In genomic region chr6:36810448-36810847, GRCm38 (mm10) we compare ENCODE assay signal across 10 mouse cellular contexts. TPM values are rescaled to one million over a fixed set of nuclear protein-coding genes. Genes with fewer than 3 reads are reported as not detected.
DNase-seq lines count a peak whose midpoint lies in the region; ATAC-seq and TF ChIP-seq lines count a peak whose summit lies in the region.
"Had no signal": no experiment of that assay in that cellular context is flagged by ENCODE, and none has a peak within 500 bp of the region (broad histone marks: within the 10 kb centered on the region; RNA-seq: fewer than 3 reads in every experiment).

No protein-coding gene starts in this region.

- peak overlapping the region; percentile 74 for H3K4me3 ChIP-seq in heart, embryonic 13.5 days
- H3K4me3 ChIP-seq in cortical plate, adult 2 months (ENCODE audit: insufficient read depth, low read length), result peak overlapping the region; percentile 65; the same call in 1 of the 2 replicates
- peak overlapping the region; percentile 61 for H3K4me3 ChIP-seq in hindbrain, embryonic 11.5 days (ENCODE audit: low read depth, low read length)
- peak overlapping the region; percentile 52 for H3K4me3 ChIP-seq in midbrain, embryonic 13.5 days (replicated peaks)

- TF ChIP-seq POLR2A in cortical plate, adult 2 months (IDR thresholded peaks at IDR 0.05; ENCODE audit: extremely low read depth, insufficient read depth, low read length), result no peak

- H3K36me3 ChIP-seq in heart, embryonic 13.5 days, result peaks cover 10% of the 10 kb centered on the region
- no peaks in the 10 kb centered on the region for H3K36me3 ChIP-seq in hindbrain, embryonic 11.5 days (ENCODE audit: control insufficient read depth, insufficient read depth, low read length)
- H3K36me3 ChIP-seq in midbrain, embryonic 13.5 days, result peaks cover 5% of the 10 kb centered on the region

- H3K9ac ChIP-seq in heart, embryonic 13.5 days, result peak overlapping the region; percentile 89
- peak overlapping the region; percentile 76 for H3K9ac ChIP-seq in hindbrain, embryonic 11.5 days (ENCODE audit: low read depth, low read length)
- H3K9ac ChIP-seq in midbrain, embryonic 13.5 days (replicated peaks), result peak overlapping the region; percentile 76

- peak overlapping the region; percentile 89 for H3K27ac ChIP-seq in heart, embryonic 13.5 days (replicated peaks)
- peak overlapping the region; percentile 67 for H3K27ac ChIP-seq in cortical plate, adult 2 months (ENCODE audit: insufficient read depth, low read length)
- peak overlapping the region; percentile 85; the same call in 1 of the 2 replicates for H3K27ac ChIP-seq in hindbrain, embryonic 11.5 days (ENCODE audit: low read depth, low read length)
- peak overlapping the region; percentile 87 for H3K27ac ChIP-seq in midbrain, embryonic 13.5 days

- DNase-seq in heart, postnatal 14 days, result no peak
- DNase-seq in hindbrain, embryonic 11.5 days (ENCODE audit: low spot score), result no peak
- DNase-seq in spleen, postnatal 4 days (ENCODE audit: low spot score in 2 of 2), result no peak
- DNase-seq in cerebellum, adult 11 months, result no peak
- DNase-seq in T-cell, adult 2 months (ENCODE audit: low spot score), result no peak
- DNase-seq: lung, postnatal 36 days had no signal

- TF ChIP-seq CTCF in cortical plate, adult 2 months (IDR thresholded peaks at IDR 0.05; ENCODE audit: extremely low read depth, insufficient read depth, low read length), result no peak

- ATAC-seq in heart, embryonic 13.5 days (ENCODE audit: extremely low read depth, insufficient number of reproducible peaks, low FRiP score, low TSS enrichment), result no peak
- peak; percentile 56; the same call in 1 of the 2 replicates for ATAC-seq in hindbrain, embryonic 11.5 days (ENCODE audit: low FRiP score)
- ATAC-seq in midbrain, embryonic 13.5 days, result peak; percentile 57
- ATAC-seq: CD4-positive, CD25-positive, alpha-beta regulatory T cell, adult 4 months had no signal

- peaks cover 24% of the 10 kb centered on the region for H3K4me1 ChIP-seq in heart, embryonic 13.5 days
- peaks cover 2% of the 10 kb centered on the region; the same call in 1 of the 2 replicates for H3K4me1 ChIP-seq in cortical plate, adult 2 months (ENCODE audit: control insufficient read depth, insufficient read depth, low read length)
- peaks cover 3% of the 10 kb centered on the region; the same call in 1 of the 2 replicates for H3K4me1 ChIP-seq in hindbrain, embryonic 11.5 days (replicated peaks; ENCODE audit: control insufficient read depth, insufficient read depth, low read length)
- H3K4me1 ChIP-seq in midbrain, embryonic 13.5 days (replicated peaks), result peaks cover 42% of the 10 kb centered on the region

- H3K27me3 ChIP-seq in heart, embryonic 13.5 days (replicated peaks), result no peaks in the 10 kb centered on the region
- H3K27me3 ChIP-seq in hindbrain, embryonic 11.5 days (ENCODE audit: control insufficient read depth, insufficient read depth, low read length), result peaks cover 2% of the 10 kb centered on the region; the same call in 1 of the 2 replicates
- peaks cover 9% of the 10 kb centered on the region; the same call in 1 of the 2 replicates for H3K27me3 ChIP-seq in midbrain, embryonic 13.5 days

- H3K9me3 ChIP-seq in heart, embryonic 13.5 days, result no peaks in the 10 kb centered on the region
- no peaks in the 10 kb centered on the region for H3K9me3 ChIP-seq in hindbrain, embryonic 11.5 days (ENCODE audit: control insufficient read depth, low read length)
- H3K9me3 ChIP-seq in midbrain, embryonic 13.5 days, result no peaks in the 10 kb centered on the region

- WGBS in heart, embryonic 13.5 days, result 18% methylated on average over 5 of the region's 5 CpGs
- WGBS in hindbrain, embryonic 11.5 days, result 7% methylated on average over 5 of the region's 5 CpGs
- 4% methylated on average over 5 of the region's 5 CpGs for WGBS in midbrain, embryonic 13.5 days

- H3K4me2 ChIP-seq in heart, embryonic 13.5 days, result peak overlapping the region; percentile 82
- peak overlapping the region; percentile 67 for H3K4me2 ChIP-seq in hindbrain, embryonic 11.5 days (replicated peaks; ENCODE audit: low read depth, low read length)
- H3K4me2 ChIP-seq in midbrain, embryonic 13.5 days (replicated peaks), result peak overlapping the region; percentile 70

- intact Hi-C loops in heart, postnatal 14 days (cut with DNase I), result no loop called here

RNA-seq across cellular contexts. Expression of gene Ptn, which starts 0.4 kb away (rescaled TPM):
- polyA plus RNA-seq in heart, embryonic 13.5 days (2015; fragmentation: Nextera tagmentation; extraction: Ambion mirVana), result 328 and 358 TPM in 2 replicates
- total RNA-seq in heart, postnatal 14 days (2021), result 10 to 100 TPM; 14.0 to 14.3 TPM
- polyA plus RNA-seq in cortical plate, adult 2 months (2012; rRNA removed), result 446 and 493 TPM in 2 replicates
- polyA plus RNA-seq in hindbrain, embryonic 11.5 days (2014; fragmentation: Nextera tagmentation; extraction: Ambion mirVana), result 385 and 413 TPM in 2 replicates
- 499 and 584 TPM in 2 replicates for polyA plus RNA-seq in midbrain, embryonic 13.5 days (2015; fragmentation: Nextera tagmentation; extraction: Ambion mirVana)
- polyA plus RNA-seq: CD4-positive, CD25-positive, alpha-beta regulatory T cell, adult 4 months had no signal
